Comparison of ENCODE assay signal across 21 mouse cellular contexts in genomic region chr11:46110945-46111287, GRCm38 (mm10). TPM values are rescaled to one million over a fixed set of nuclear protein-coding genes. Genes with fewer than 3 reads are reported as not detected.
"Had no signal": no experiment of that assay in that cellular context is flagged by ENCODE, and none has a peak within 500 bp of the region (broad histone marks: within the 10 kb centered on the region; RNA-seq: fewer than 3 reads in every experiment).

No protein-coding gene starts in this region.

- H3K27me3 ChIP-seq: lung, embryonic 15.5 days; midbrain, embryonic 12.5 days; neural tube, embryonic 13.5 days; neural tube, embryonic 15.5 days had no signal

- H3K27ac ChIP-seq: lung, embryonic 15.5 days; midbrain, embryonic 10.5 days; midbrain, embryonic 12.5 days; neural tube, embryonic 13.5 days; neural tube, embryonic 15.5 days had no signal

- H3K9ac ChIP-seq: lung, embryonic 15.5 days; midbrain, embryonic 12.5 days; neural tube, embryonic 13.5 days; neural tube, embryonic 15.5 days had no signal

- H3K4me2 ChIP-seq: lung, embryonic 15.5 days; midbrain, embryonic 12.5 days; neural tube, embryonic 13.5 days; neural tube, embryonic 15.5 days had no signal

- H3K4me3 ChIP-seq: lung, embryonic 15.5 days; midbrain, embryonic 10.5 days; midbrain, embryonic 12.5 days; myocyte; neural tube, embryonic 13.5 days; neural tube, embryonic 15.5 days had no signal

- H3K9me3 ChIP-seq: lung, embryonic 15.5 days; midbrain, embryonic 10.5 days; midbrain, embryonic 12.5 days; neural tube, embryonic 13.5 days; neural tube, embryonic 15.5 days had no signal

- DNase-seq: lung, adult 18-20 months; lung, postnatal 14 days; lung, postnatal 4 days; midbrain, embryonic 14.5 days; retina, postnatal 1 day; right cerebral cortex, adult 18-20 months; right cerebral cortex, postnatal 25 days; right cerebral cortex, postnatal 4 days; spleen, adult 18-20 months; thymus, adult 18-20 months; thymus, postnatal 14 days; thymus, postnatal 36 days had no signal

- H3K36me3 ChIP-seq: midbrain, embryonic 10.5 days had no signal

- H3K4me1 ChIP-seq: midbrain, embryonic 10.5 days; midbrain, embryonic 12.5 days; neural tube, embryonic 15.5 days had no signal

- ATAC-seq: midbrain, embryonic 16.5 days had no signal

RNA-seq across cellular contexts. Expression of gene Nipal4, which starts 55.4 kb away (rescaled TPM):
- total RNA-seq: megakaryocyte, adult 5-6 weeks; megakaryocyte-erythroid progenitor cell, adult 5-6 weeks had no signal
